Mouse (Mus musculus): ENCODE data around the gene Pde2a. TPM values are rescaled to one million over a fixed set of nuclear protein-coding genes. Genes with fewer than 3 reads are reported as not detected.

Pde2a gene
- polyA plus RNA-seq, 1 experiment from 2014 or later = 33.0 TPM

- no peak overlapping the region for H3K9ac ChIP-seq (ENCODE audit: low read depth, low read length)
- 70% methylated on average over 4 of the region's 4 CpGs for WGBS
- peaks cover 3% of the 10 kb centered on the region; the same call in 1 of the 2 replicates for H3K4me1 ChIP-seq (ENCODE audit: control insufficient read depth, insufficient read depth, low read length)
- H3K27me3 ChIP-seq (replicated peaks; ENCODE audit: control insufficient read depth, insufficient read depth, low read length) = no peaks in the 10 kb centered on the region
- no peaks in the 10 kb centered on the region for H3K9me3 ChIP-seq (ENCODE audit: control insufficient read depth, low read length)
- H3K27ac ChIP-seq (replicated peaks; ENCODE audit: low read depth, low read length) = no peak overlapping the region
- DNase-seq (ENCODE audit: low spot score) (no peak), ATAC-seq (ENCODE audit: low read depth) (no peak)
- H3K36me3 ChIP-seq (ENCODE audit: control insufficient read depth, insufficient read depth, low read length) = no peaks in the 10 kb centered on the region
- H3K4me3 ChIP-seq (ENCODE audit: low read depth, low read length) = no peak overlapping the region
- H3K4me2 ChIP-seq (ENCODE audit: low read depth, low read length) = no peak overlapping the region
Observed at GRCm38 (mm10) chr7:101476493-101476892, 55.0 kb downstream of the Pde2a start.

DNA sequence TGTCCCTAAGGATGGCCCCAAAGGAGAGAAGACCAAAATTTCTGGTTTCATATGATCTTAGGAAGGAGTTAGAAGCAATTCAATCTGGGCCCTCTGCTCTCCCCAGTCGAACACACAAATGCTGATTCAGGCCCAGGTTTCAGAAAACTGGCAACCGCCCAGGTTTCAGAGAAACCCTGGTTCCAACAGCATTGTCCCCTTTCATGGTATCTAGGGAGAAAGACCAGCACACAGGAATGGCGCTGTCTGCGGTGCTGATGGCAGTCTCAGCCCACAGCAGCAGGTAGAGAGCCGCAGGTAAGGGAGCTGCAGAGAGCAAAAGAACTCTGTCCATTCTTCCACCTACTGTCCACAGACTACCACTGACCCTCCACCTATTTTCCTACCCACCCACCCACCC lies 55.7 kb downstream of the Pde2a start:
- ATAC-seq (ENCODE audit: low read depth) = no peak
- no peak overlapping the region for H3K4me3 ChIP-seq (ENCODE audit: low read depth, low read length)
- WGBS = 43% methylated on average over 5 of the region's 5 CpGs

DNA sequence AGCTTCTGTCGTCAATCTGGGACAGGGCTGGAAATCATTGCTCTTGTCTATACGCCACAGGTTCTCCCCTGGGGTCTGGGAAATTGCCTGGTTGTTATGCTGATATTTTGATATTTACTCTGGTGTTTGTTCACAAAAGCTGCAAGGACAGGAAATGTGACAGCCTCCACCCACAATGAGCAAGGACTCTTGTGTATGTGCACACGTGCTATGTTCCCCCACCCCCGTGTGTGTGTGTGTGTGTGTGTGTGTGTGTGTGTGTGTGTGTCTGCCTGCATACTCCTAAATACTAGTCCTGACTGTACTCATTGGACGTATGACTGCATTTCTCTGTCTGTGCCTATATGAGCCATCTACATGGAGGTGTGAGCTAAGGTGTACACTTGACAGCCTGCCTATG lies 56.6 kb downstream of the Pde2a start:
- ATAC-seq (ENCODE audit: low read depth) (no peak), DNase-seq (ENCODE audit: low spot score) (no peak)
- Histone ChIP-seq H3K9me3 (ENCODE audit: control insufficient read depth, low read length) (no peaks in the 10 kb centered on the region), H3K4me2 (ENCODE audit: low read depth, low read length) (no peak overlapping the region), H3K27ac (replicated peaks; ENCODE audit: low read depth, low read length) (no peak overlapping the region), H3K27me3 (replicated peaks; ENCODE audit: control insufficient read depth, insufficient read depth, low read length) (no peaks in the 10 kb centered on the region), H3K4me3 (ENCODE audit: low read depth, low read length) (no peak overlapping the region), H3K4me1 (ENCODE audit: control insufficient read depth, insufficient read depth, low read length) (peaks cover 3% of the 10 kb centered on the region; the same call in 1 of the 2 replicates), H3K36me3 (ENCODE audit: control insufficient read depth, insufficient read depth, low read length) (no peaks in the 10 kb centered on the region), H3K9ac (ENCODE audit: low read depth, low read length) (no peak overlapping the region)
- 70% methylated on average over 5 of the region's 5 CpGs for WGBS

More for the DNA sequence above, 55.7 kb downstream of the Pde2a start:
- DNase-seq (ENCODE audit: low spot score) = no peak
- H3K27ac ChIP-seq (replicated peaks; ENCODE audit: low read depth, low read length) = no peak overlapping the region
- 0 out of 2 replicates have a peak, but pooled peaks cover under 1% of the 10 kb centered on the region for H3K4me1 ChIP-seq (ENCODE audit: control insufficient read depth, insufficient read depth, low read length)
- no peaks in the 10 kb centered on the region for H3K36me3 ChIP-seq (ENCODE audit: control insufficient read depth, insufficient read depth, low read length)
- no peak overlapping the region for H3K9ac ChIP-seq (ENCODE audit: low read depth, low read length)
- no peaks in the 10 kb centered on the region for H3K9me3 ChIP-seq (ENCODE audit: control insufficient read depth, low read length)
- H3K4me2 ChIP-seq (ENCODE audit: low read depth, low read length) = no peak overlapping the region
- H3K27me3 ChIP-seq (replicated peaks; ENCODE audit: control insufficient read depth, insufficient read depth, low read length) = no peaks in the 10 kb centered on the region

- 55% methylated on average over 3 of the region's 4 CpGs for WGBS
- no peak overlapping the region for H3K9ac ChIP-seq (ENCODE audit: low read depth, low read length)
- H3K36me3 ChIP-seq (ENCODE audit: control insufficient read depth, insufficient read depth, low read length) = no peaks in the 10 kb centered on the region
- H3K4me3 ChIP-seq (ENCODE audit: low read depth, low read length) = no peak overlapping the region
- DNase-seq (ENCODE audit: low spot score) (no peak), ATAC-seq (ENCODE audit: low read depth) (no peak)
- H3K9me3 ChIP-seq (ENCODE audit: control insufficient read depth, low read length) = no peaks in the 10 kb centered on the region
- no peaks in the 10 kb centered on the region for H3K27me3 ChIP-seq (replicated peaks; ENCODE audit: control insufficient read depth, insufficient read depth, low read length)
- no peak overlapping the region for H3K4me2 ChIP-seq (ENCODE audit: low read depth, low read length)
- H3K27ac ChIP-seq (replicated peaks; ENCODE audit: low read depth, low read length) = no peak overlapping the region
- H3K4me1 ChIP-seq (ENCODE audit: control insufficient read depth, insufficient read depth, low read length) = peaks cover 3% of the 10 kb centered on the region; the same call in 1 of the 2 replicates
Observed at GRCm38 (mm10) chr7:101479841-101480240, 58.4 kb downstream of the Pde2a start.

GRCm38 (mm10) chr7:101480671-101481070 lies 59.2 kb downstream of the Pde2a start:
- no peak overlapping the region for H3K4me3 ChIP-seq (ENCODE audit: low read depth, low read length)
- no peak overlapping the region for H3K27ac ChIP-seq (replicated peaks; ENCODE audit: low read depth, low read length)
- no peak overlapping the region for H3K4me2 ChIP-seq (ENCODE audit: low read depth, low read length)
- no peak for DNase-seq (ENCODE audit: low spot score)
- peaks cover 3% of the 10 kb centered on the region; the same call in 1 of the 2 replicates for H3K4me1 ChIP-seq (ENCODE audit: control insufficient read depth, insufficient read depth, low read length)
- 60% methylated on average over 6 of the region's 6 CpGs for WGBS
- H3K9ac ChIP-seq (ENCODE audit: low read depth, low read length) = no peak overlapping the region
- no peaks in the 10 kb centered on the region for H3K27me3 ChIP-seq (replicated peaks; ENCODE audit: control insufficient read depth, insufficient read depth, low read length)
- H3K36me3 ChIP-seq (ENCODE audit: control insufficient read depth, insufficient read depth, low read length) = no peaks in the 10 kb centered on the region
- no peak for ATAC-seq (ENCODE audit: low read depth)
- H3K9me3 ChIP-seq (ENCODE audit: control insufficient read depth, low read length) = no peaks in the 10 kb centered on the region

- H3K4me3 ChIP-seq (ENCODE audit: low read depth, low read length) = no peak overlapping the region
- ATAC-seq (ENCODE audit: low read depth) = no peak
- 48% methylated on average over 8 of the region's 8 CpGs for WGBS
- no peaks in the 10 kb centered on the region for H3K36me3 ChIP-seq (ENCODE audit: control insufficient read depth, insufficient read depth, low read length)
- no peak overlapping the region for H3K27ac ChIP-seq (replicated peaks; ENCODE audit: low read depth, low read length)
- H3K9me3 ChIP-seq (ENCODE audit: control insufficient read depth, low read length) = no peaks in the 10 kb centered on the region
- DNase-seq (ENCODE audit: low spot score) = no peak
- H3K4me2 ChIP-seq (ENCODE audit: low read depth, low read length) = no peak overlapping the region
- H3K27me3 ChIP-seq (replicated peaks; ENCODE audit: control insufficient read depth, insufficient read depth, low read length) = no peaks in the 10 kb centered on the region
- H3K9ac ChIP-seq (ENCODE audit: low read depth, low read length) = no peak overlapping the region
- H3K4me1 ChIP-seq (ENCODE audit: control insufficient read depth, insufficient read depth, low read length) = peaks cover 3% of the 10 kb centered on the region; the same call in 1 of the 2 replicates
Observed at GRCm38 (mm10) chr7:101481872-101482498, 60.5 kb downstream of the Pde2a start.

GRCm38 (mm10) chr7:101482499-101483081 lies 61.1 kb downstream of the Pde2a start:
- Histone ChIP-seq H3K27me3 (replicated peaks; ENCODE audit: control insufficient read depth, insufficient read depth, low read length) (no peaks in the 10 kb centered on the region), H3K36me3 (ENCODE audit: control insufficient read depth, insufficient read depth, low read length) (no peaks in the 10 kb centered on the region), H3K9me3 (ENCODE audit: control insufficient read depth, low read length) (no peaks in the 10 kb centered on the region), H3K4me2 (ENCODE audit: low read depth, low read length) (no peak overlapping the region), H3K9ac (ENCODE audit: low read depth, low read length) (no peak overlapping the region), H3K4me3 (ENCODE audit: low read depth, low read length) (no peak overlapping the region), H3K4me1 (ENCODE audit: control insufficient read depth, insufficient read depth, low read length) (peaks cover 3% of the 10 kb centered on the region; the same call in 1 of the 2 replicates), H3K27ac (replicated peaks; ENCODE audit: low read depth, low read length) (no peak overlapping the region)
- ATAC-seq (ENCODE audit: low read depth) (peak; percentile 45; the same call in 1 of the 2 replicates), DNase-seq (ENCODE audit: low spot score) (no peak)
- 58% methylated on average over 8 of the region's 9 CpGs for WGBS

GRCm38 (mm10) chr7:101483498-101484115 lies 62.1 kb downstream of the Pde2a start:
- H3K9me3 ChIP-seq (ENCODE audit: control insufficient read depth, low read length) = no peaks in the 10 kb centered on the region
- H3K36me3 ChIP-seq (ENCODE audit: control insufficient read depth, insufficient read depth, low read length) = no peaks in the 10 kb centered on the region
- no peak for ATAC-seq (ENCODE audit: low read depth)
- no peaks in the 10 kb centered on the region for H3K27me3 ChIP-seq (replicated peaks; ENCODE audit: control insufficient read depth, insufficient read depth, low read length)
- no peak overlapping the region for H3K4me2 ChIP-seq (ENCODE audit: low read depth, low read length)
- no peak overlapping the region for H3K27ac ChIP-seq (replicated peaks; ENCODE audit: low read depth, low read length)
- 61% methylated on average over 8 of the region's 9 CpGs for WGBS
- H3K9ac ChIP-seq (ENCODE audit: low read depth, low read length) = no peak overlapping the region
- H3K4me3 ChIP-seq (ENCODE audit: low read depth, low read length) = no peak overlapping the region
- no peak for DNase-seq (ENCODE audit: low spot score)
- peaks cover 3% of the 10 kb centered on the region; the same call in 1 of the 2 replicates for H3K4me1 ChIP-seq (ENCODE audit: control insufficient read depth, insufficient read depth, low read length)

Data from embryonic facial prominence, embryonic 14.5 days (tissue).